Mouse (Mus musculus) ES-E14 (cell line): ENCODE measurements at regions not wholly inside any gene's neighbourhood (a gene's known extent, or its start where the extent isn't known, plus 50 kb on each side); places are given as distances from the start of the nearest gene placed in this dataset.

ENCODE experiments used
- CHD2 ChIP-seq: IDR thresholded peaks from 2 replicates; pipeline ENCODE4 v1.6.1; 2014; ENCODE audit warnings: mild to moderate bottlenecking, low read depth, low read length, inconsistent platforms
- ZC3H11A ChIP-seq: IDR thresholded peaks from 2 replicates; pipeline ENCODE4 v1.6.1; 2012; ENCODE audit warnings: low read depth, mild to moderate bottlenecking, inconsistent platforms, low read length, borderline replicate concordance
- ZNF384 ChIP-seq: IDR thresholded peaks from 2 replicates; pipeline ENCODE4 v1.6.1; 2012; ENCODE audit warnings: low read depth, low read length, inconsistent platforms

GRCm38 (mm10) chr8:125330638-125331037 lies 239.0 kb downstream of the Sipa1l2 start:
- no peak for TF ChIP-seq CHD2
- no peak for TF ChIP-seq ZNF384
- no peak for TF ChIP-seq ZC3H11A
